Mouse (Mus musculus) heart, embryonic 13.5 days (tissue): ENCODE data around the gene Ephb1. TPM values are rescaled to one million over a fixed set of nuclear protein-coding genes. Genes with fewer than 3 reads are reported as not detected.

Source experiments
- ATAC-seq: fragments of 200-750 bp; cut with Nextera tagmentation; 2 replicates; pipeline ENCODE4 v1.8.0; 2017; ENCODE audit warnings: moderate TSS enrichment; ENCODE audit not compliant: insufficient number of reproducible peaks, low FRiP score, low TSS enrichment; ENCODE audit errors: extremely low read depth
- H3K27ac ChIP-seq: fragments of 300-500 bp; sonication (generic); replicated peaks from 2 replicates; pipeline ENCODE4 v1.5.1; 2015; ENCODE audit warnings: moderate library complexity, mild to moderate bottlenecking, inconsistent platforms
- H3K27me3 ChIP-seq: fragments of 300-500 bp; sonication (generic); replicated peaks from 2 replicates; pipeline ENCODE4 v1.6.1; 2015; ENCODE audit warnings: mild to moderate bottlenecking, inconsistent platforms
- H3K36me3 ChIP-seq: fragments of 300-500 bp; sonication (generic); 2 replicates; pipeline ENCODE4 v1.6.1; 2015; ENCODE audit warnings: mild to moderate bottlenecking, inconsistent platforms
- H3K4me1 ChIP-seq: fragments of 300-500 bp; sonication (generic); 2 replicates; pipeline ENCODE4 v1.6.1; 2015; ENCODE audit warnings: inconsistent platforms
- H3K4me2 ChIP-seq: fragments of 300-500 bp; sonication (generic); 2 replicates; pipeline ENCODE4 v1.6.1; 2015; ENCODE audit warnings: inconsistent platforms, mild to moderate bottlenecking, moderate library complexity
- H3K4me3 ChIP-seq: fragments of 300-500 bp; sonication (generic); 2 replicates; pipeline ENCODE4 v1.5.1; 2015; ENCODE audit warnings: moderate library complexity, mild to moderate bottlenecking, inconsistent platforms
- H3K9ac ChIP-seq: fragments of 300-500 bp; sonication (generic); 2 replicates; pipeline ENCODE4 v1.6.1; 2015; ENCODE audit warnings: inconsistent platforms, mild to moderate bottlenecking, moderate library complexity
- H3K9me3 ChIP-seq: fragments of 300-500 bp; sonication (generic); 2 replicates; pipeline ENCODE4 v1.6.1; 2016; ENCODE audit warnings: inconsistent platforms
- WGBS: fragments of 180-500 bp; shearing (Covaris S2); methylation state at CpG from one replicate; pipeline ENCODE4 v1.1.7; 2015; ENCODE audit warnings: mixed read lengths; 5-methylcytosine and 5-hydroxymethylcytosine counted together
- polyA plus RNA-seq: library from polyadenylated mRNA; unstranded; fragments of >200 nt; fragmentation: Nextera tagmentation; extraction: Ambion mirVana; gene quantifications from 2 replicates; pipeline ENCODE4 v1.2.1, GENCODE M21; 2015

The Ephb1 gene
- polyA plus RNA-seq, 1 experiment from 2014 or later = 1.4 TPM

DNA sequence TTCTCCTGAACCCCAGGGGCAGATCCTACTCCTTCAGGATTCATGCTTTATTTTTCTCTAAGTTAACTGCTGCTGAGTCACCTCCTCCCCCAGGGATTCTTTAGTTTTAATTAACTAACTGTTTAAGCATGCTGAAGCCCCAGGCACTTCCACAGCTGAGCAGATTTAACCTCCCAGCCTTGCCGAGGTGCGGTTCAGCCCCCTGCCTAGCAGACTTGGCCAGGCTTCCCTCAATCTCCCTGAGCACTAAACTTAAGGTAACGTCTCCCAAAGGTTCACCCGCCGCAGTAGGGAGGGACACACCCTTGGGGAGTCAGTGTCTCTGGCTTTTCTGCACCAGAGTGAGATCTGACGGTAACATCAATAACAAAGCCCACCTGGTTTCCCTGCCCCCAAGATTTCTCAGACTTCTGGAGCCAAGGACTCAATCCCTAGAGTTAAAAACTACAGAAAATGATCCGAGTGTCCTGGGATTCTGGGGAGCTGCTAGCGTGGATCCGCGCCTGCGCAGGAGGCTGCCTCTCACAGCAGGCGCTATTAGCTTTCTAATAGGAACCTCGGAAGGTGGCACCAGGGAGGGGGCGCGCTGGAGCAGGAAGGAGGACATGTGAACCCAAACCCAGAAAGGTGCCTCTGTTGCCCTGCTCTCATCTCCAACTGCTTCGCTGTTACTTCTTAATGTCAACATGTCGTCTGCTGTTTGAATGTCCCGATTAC, 87.0 kb downstream of the Ephb1 start:
- WGBS = under 1% methylated on average over 18 of the region's 18 CpGs
- peaks cover 95% of the 10 kb centered on the region for H3K27me3 ChIP-seq
- peak overlapping the region; percentile 47 for H3K4me3 ChIP-seq
- peaks cover 12% of the 10 kb centered on the region for H3K4me1 ChIP-seq
- no peak overlapping the region for H3K27ac ChIP-seq
- peak overlapping the region; percentile 74 for H3K4me2 ChIP-seq
- H3K36me3 ChIP-seq = no peaks in the 10 kb centered on the region
- H3K9me3 ChIP-seq = no peaks in the 10 kb centered on the region
- no peak for ATAC-seq
- peak overlapping the region; percentile 52 for H3K9ac ChIP-seq

DNA sequence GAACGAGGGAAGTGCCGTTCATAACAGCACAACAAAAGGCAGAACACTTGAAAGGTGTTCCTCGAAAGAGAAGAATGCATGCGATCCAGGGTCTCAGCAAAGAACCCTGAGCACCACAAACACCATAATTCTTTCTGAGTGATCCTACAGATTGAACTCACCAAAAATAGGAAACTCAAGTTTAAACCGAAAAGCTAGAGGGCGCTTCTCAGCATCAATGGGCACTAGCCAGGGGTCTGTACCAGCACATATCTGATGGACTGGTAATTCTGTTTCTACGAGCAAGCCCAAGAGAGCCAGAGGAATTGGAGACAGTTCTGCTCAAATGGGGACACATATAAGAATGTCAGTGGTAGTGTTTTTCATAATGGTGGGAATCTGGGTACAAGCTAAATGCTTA, 90.7 kb downstream of the Ephb1 start:
- H3K27me3 ChIP-seq = peaks cover 93% of the 10 kb centered on the region
- no peaks in the 10 kb centered on the region for H3K36me3 ChIP-seq
- no peak overlapping the region for H3K9ac ChIP-seq
- no peak for ATAC-seq
- H3K4me2 ChIP-seq = no peak overlapping the region
- H3K9me3 ChIP-seq = no peaks in the 10 kb centered on the region
- H3K27ac ChIP-seq = no peak overlapping the region
- WGBS = 53% methylated on average over 7 of the region's 7 CpGs
- no peak overlapping the region for H3K4me3 ChIP-seq
- H3K4me1 ChIP-seq = peaks cover 18% of the 10 kb centered on the region

DNA sequence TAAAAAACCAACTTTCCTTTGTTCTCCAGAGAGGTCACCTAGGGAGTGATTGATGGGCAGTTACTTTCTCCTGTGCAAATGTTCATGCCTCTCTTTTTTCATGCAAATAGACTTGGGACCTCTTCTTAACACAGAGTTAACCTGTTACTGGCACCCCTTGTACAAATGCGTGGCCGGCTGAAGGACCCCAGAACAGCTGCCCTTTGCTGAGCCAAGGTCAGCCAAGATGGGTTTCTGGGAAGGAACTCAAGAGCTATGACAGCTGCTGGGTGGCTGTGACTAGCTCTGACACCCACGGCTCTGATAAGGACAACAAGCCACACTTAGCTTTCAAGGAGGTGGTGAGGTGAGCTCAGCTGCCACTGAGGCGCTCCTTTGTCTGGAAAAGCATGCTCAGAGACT, 92.4 kb downstream of the Ephb1 start:
- WGBS = 11% methylated on average over 4 of the region's 4 CpGs
- no peaks in the 10 kb centered on the region for H3K9me3 ChIP-seq
- ATAC-seq = no peak
- no peak overlapping the region for H3K27ac ChIP-seq
- H3K9ac ChIP-seq = no peak overlapping the region
- H3K4me1 ChIP-seq = peaks cover 8% of the 10 kb centered on the region
- H3K4me2 ChIP-seq = peak overlapping the region; percentile 6
- no peaks in the 10 kb centered on the region for H3K36me3 ChIP-seq
- H3K27me3 ChIP-seq = peaks cover 93% of the 10 kb centered on the region
- no peak overlapping the region for H3K4me3 ChIP-seq

DNA sequence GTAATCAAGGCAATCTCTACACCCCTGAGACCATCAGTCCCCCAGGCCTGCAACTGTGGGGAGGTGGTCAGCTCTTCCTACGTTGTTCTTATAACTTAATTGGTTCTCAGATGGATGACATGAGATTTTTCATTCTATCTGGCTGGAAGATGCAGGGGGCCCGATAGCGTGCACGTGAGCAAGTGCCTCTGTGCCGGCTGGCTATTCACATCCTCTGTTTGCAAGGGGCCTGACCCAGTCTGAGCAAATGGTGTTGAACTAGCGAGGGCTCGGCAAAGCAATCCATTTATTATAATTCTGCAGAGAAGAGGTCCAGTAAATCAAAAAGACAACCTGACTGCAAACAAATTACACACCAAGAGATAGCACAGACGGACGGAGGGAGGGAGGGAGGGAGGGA, 93.0 kb downstream of the Ephb1 start:
- no peak overlapping the region for H3K9ac ChIP-seq
- no peak for ATAC-seq
- peaks cover 94% of the 10 kb centered on the region for H3K27me3 ChIP-seq
- H3K27ac ChIP-seq = no peak overlapping the region
- WGBS = 18% methylated on average over 9 of the region's 9 CpGs
- H3K4me2 ChIP-seq = no peak overlapping the region
- no peaks in the 10 kb centered on the region for H3K36me3 ChIP-seq
- H3K4me3 ChIP-seq = no peak overlapping the region
- peaks cover 8% of the 10 kb centered on the region for H3K4me1 ChIP-seq
- H3K9me3 ChIP-seq = no peaks in the 10 kb centered on the region

DNA sequence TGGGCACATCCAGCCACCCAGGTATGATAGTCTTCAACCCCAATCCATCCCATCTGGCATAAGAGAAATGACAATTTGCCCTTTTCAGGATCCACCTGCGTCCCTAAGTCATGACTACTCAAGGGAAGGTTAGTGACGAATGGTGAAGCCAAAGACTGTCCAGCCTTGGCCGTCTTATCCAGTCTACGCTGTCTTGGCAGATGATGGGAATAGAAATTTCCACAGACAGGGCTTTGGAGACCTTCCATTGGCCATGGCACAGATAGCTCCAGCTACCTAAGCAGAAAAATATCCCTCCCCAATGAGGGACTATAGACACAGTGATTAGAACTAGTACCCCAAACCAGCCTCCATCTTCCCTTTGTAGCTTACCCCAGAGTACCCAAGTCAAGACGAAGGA, 98.1 kb downstream of the Ephb1 start:
- H3K36me3 ChIP-seq = no peaks in the 10 kb centered on the region
- H3K9me3 ChIP-seq = no peaks in the 10 kb centered on the region
- H3K4me1 ChIP-seq = no peaks in the 10 kb centered on the region
- no peak overlapping the region for H3K9ac ChIP-seq
- no peak overlapping the region for H3K27ac ChIP-seq
- peaks cover 98% of the 10 kb centered on the region for H3K27me3 ChIP-seq
- no peak for ATAC-seq
- H3K4me2 ChIP-seq = no peak overlapping the region
- 82% methylated on average over 5 of the region's 5 CpGs for WGBS
- H3K4me3 ChIP-seq = no peak overlapping the region

DNA sequence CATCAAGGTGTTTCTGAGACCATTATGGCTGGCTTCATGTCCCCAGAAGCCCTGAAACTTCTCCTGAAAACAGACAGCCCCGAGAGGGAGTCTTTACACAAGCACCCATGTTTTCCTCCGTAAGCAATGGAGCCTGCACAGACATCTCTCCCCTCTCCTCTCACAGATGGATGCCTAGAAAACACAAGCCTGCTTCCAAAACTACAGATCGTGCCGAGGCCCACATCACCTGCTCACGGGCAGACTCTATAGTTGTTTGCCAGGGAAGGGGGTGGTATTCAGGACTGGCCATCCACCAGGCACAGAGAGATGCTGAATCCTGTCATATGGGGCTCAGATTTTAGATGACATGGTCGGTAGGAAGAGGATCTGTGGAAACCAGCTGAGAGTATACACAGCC, 98.7 kb downstream of the Ephb1 start:
- H3K9me3 ChIP-seq = no peaks in the 10 kb centered on the region
- WGBS = 78% methylated on average over 6 of the region's 6 CpGs
- no peak for ATAC-seq
- H3K4me1 ChIP-seq = no peaks in the 10 kb centered on the region
- no peak overlapping the region for H3K9ac ChIP-seq
- no peak overlapping the region for H3K4me3 ChIP-seq
- H3K27me3 ChIP-seq = peaks cover 97% of the 10 kb centered on the region
- H3K27ac ChIP-seq = no peak overlapping the region
- H3K4me2 ChIP-seq = no peak overlapping the region
- no peaks in the 10 kb centered on the region for H3K36me3 ChIP-seq

DNA sequence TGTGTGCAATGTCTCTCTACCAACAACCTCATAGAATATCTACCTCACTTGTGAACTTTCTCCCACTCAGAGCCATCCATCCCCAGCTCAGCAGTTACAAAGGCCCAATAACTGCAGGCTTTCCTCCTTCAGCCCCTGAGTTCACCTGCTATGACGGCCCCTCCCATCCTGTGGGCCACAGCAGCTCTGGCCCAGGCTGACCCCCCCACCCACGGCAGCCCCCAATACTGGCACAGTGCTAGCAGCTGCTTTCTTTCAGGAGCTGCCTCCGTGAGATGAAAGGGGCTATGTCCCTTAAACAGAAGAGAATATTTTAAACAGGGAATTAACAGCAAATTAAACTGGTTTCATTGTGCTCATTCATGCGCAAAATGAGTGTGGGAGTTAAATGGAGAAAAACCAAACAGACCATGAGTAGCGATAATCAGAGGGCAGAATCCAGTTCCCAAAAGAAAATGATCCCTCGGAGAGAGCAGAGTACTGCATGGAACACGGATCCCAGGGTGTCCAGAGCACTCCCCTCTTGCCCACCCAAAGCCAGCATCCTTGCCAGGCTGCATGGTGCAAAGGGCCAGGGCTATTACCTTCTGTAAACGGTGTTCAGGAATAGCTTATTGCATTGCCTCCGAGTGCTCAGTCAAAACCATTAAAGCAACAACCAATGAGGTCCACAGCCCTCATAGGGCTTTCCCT, 105.2 kb downstream of the Ephb1 start:
- no peak overlapping the region for H3K4me2 ChIP-seq
- peaks cover 91% of the 10 kb centered on the region for H3K27me3 ChIP-seq
- no peak overlapping the region for H3K4me3 ChIP-seq
- H3K9me3 ChIP-seq = no peaks in the 10 kb centered on the region
- ATAC-seq = no peak
- H3K27ac ChIP-seq = no peak overlapping the region
- no peak overlapping the region for H3K9ac ChIP-seq
- no peaks in the 10 kb centered on the region for H3K36me3 ChIP-seq
- 39% methylated on average over 9 of the region's 9 CpGs for WGBS
- H3K4me1 ChIP-seq = no peaks in the 10 kb centered on the region

DNA sequence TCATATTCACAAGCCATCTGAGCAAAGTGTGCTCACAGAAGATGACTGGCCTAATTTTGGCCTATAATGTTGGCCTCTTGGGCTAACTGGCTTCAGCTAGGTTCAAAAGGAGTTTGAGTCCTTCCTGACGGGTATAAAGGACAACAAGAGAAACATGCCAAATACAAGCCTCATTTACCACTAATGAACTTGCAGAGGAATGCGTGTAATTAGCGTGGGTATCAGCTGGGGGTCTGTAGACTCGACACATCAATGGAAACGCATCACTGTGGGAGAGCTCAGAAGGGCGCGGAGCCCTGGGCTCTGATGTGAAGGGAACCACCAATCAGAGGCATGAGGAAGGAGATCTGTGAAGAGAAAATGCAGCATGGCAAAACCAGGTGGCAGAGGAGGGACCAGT, 108.9 kb downstream of the Ephb1 start:
- Histone ChIP-seq H3K9ac (no peak overlapping the region), H3K9me3 (no peaks in the 10 kb centered on the region), H3K27ac (no peak overlapping the region), H3K4me1 (no peaks in the 10 kb centered on the region), H3K4me2 (no peak overlapping the region), H3K36me3 (no peaks in the 10 kb centered on the region), H3K4me3 (no peak overlapping the region), H3K27me3 (peaks cover 86% of the 10 kb centered on the region)
- no peak for ATAC-seq
- 67% methylated on average over 7 of the region's 7 CpGs for WGBS

DNA sequence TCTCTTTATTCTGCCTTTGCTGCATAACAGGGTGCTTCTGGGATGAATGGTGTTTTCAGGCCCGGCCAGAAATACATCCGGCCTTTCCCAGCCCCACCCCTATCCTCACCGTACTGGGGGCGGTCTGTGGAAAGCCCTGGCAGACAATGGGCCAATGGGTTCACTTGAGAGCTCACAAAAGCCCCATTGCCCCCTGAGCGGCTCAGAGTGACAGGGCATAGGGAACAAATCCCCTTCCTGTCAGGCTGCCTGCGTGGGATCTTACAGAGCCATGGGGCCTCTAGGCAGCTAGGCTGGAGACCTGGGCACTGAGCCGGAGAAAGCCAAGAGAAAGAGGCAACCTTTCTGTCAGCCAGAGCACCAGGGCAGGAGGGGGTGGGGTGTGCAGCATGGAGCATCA, 111.2 kb downstream of the Ephb1 start:
- peaks cover 72% of the 10 kb centered on the region for H3K27me3 ChIP-seq
- H3K36me3 ChIP-seq = no peaks in the 10 kb centered on the region
- no peak overlapping the region for H3K4me2 ChIP-seq
- H3K4me3 ChIP-seq = no peak overlapping the region
- 41% methylated on average over 7 of the region's 7 CpGs for WGBS
- H3K27ac ChIP-seq = no peak overlapping the region
- no peaks in the 10 kb centered on the region for H3K9me3 ChIP-seq
- no peaks in the 10 kb centered on the region for H3K4me1 ChIP-seq
- ATAC-seq = no peak
- no peak overlapping the region for H3K9ac ChIP-seq

DNA sequence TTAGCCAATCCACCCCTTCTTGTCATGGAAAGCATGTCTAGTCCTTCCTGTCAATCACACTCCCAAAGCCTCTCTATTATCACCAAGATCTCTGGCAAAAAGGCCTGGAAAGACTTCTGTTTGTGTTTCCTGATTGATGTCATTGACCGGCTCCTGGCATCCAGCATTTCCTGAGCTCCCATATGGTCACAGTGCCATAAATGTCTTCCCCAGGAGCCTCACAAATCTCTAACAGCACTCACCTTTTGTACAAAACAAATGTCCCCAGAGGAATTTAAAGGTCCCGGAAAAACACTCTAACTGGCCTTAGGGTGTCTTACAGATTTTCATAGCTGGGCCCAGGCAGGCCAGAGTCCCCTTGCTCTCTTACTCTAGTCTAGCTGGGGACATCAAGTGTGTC, 112.9 kb downstream of the Ephb1 start:
- H3K27ac ChIP-seq = no peak overlapping the region
- no peak overlapping the region for H3K4me2 ChIP-seq
- ATAC-seq = no peak
- no peaks in the 10 kb centered on the region for H3K9me3 ChIP-seq
- no peak overlapping the region for H3K4me3 ChIP-seq
- H3K9ac ChIP-seq = no peak overlapping the region
- WGBS = 72% methylated on average over 2 of the region's 2 CpGs
- no peaks in the 10 kb centered on the region for H3K36me3 ChIP-seq
- H3K27me3 ChIP-seq = peaks cover 61% of the 10 kb centered on the region
- no peaks in the 10 kb centered on the region for H3K4me1 ChIP-seq

DNA sequence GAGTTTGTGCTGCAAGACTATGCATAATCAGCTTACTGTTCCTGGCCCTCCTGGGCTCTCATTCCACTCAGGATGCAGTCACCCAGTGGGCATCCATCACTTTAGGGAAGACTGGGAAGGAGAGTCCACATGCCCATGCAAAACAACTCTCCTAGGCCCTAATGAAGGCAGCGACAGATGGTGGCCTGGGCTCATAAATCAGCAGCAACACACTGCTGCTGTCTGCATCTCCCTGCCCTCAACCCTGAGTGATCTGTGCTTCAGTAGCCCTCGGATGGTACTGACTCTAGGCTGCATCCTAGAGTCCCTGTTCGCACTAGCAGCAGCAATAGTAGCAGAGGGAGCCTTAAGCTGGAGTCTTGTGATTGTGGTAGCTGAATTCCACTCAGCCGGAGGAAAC, 114.3 kb downstream of the Ephb1 start:
- Histone ChIP-seq H3K4me1 (no peaks in the 10 kb centered on the region), H3K4me2 (no peak overlapping the region), H3K9me3 (no peaks in the 10 kb centered on the region), H3K9ac (no peak overlapping the region), H3K4me3 (no peak overlapping the region), H3K27me3 (peaks cover 50% of the 10 kb centered on the region), H3K27ac (no peak overlapping the region), H3K36me3 (no peaks in the 10 kb centered on the region)
- WGBS = 61% methylated on average over 4 of the region's 4 CpGs
- ATAC-seq = no peak

DNA sequence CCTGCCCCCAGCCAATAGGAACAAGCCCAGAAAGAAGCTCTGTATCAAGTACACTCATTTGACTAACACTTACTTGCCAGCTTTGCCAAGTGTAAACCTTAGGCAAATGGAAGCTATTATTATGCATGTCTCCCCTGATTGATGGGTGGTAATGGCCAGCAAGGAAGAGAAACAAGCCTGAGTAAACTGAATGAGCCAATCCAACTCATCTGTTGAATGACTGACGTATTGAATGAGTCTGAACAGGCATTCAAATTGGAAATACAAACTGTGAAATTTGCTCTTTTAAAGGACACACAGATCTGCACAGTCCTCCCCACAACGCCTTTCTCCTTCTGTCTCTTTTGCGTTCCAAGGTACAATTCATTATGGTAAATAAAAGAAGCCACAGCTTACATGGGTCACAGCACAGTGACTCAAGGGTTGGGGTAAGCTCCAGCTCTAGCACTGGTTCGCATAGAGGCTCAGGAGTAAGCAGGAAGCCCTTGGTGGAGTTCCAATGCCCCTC, 119.0 kb downstream of the Ephb1 start:
- H3K9me3 ChIP-seq = no peaks in the 10 kb centered on the region
- H3K27me3 ChIP-seq = peaks cover 20% of the 10 kb centered on the region
- H3K9ac ChIP-seq = no peak overlapping the region
- H3K27ac ChIP-seq = no peak overlapping the region
- H3K4me3 ChIP-seq = no peak overlapping the region
- H3K36me3 ChIP-seq = no peaks in the 10 kb centered on the region
- H3K4me1 ChIP-seq = no peaks in the 10 kb centered on the region
- no peak overlapping the region for H3K4me2 ChIP-seq
- ATAC-seq = no peak
- 66% methylated on average over 4 of the region's 4 CpGs for WGBS
